Mouse (Mus musculus) frontal cortex, postnatal 36 days (tissue): ENCODE results near the gene Rhox6.
A peak's percentile ranks its signal among the peaks of the same experiment; 100 is the strongest.
"Not testable (repeated sequence)": the region's sequence is repeated elsewhere in the genome, so short reads cannot be mapped to it uniquely, and the experiment has no call there.

Experiments
- DNase-seq, 2 experiments: peaks; one replicate each; pipeline ENCODE4 v3.0.0; 2022; ENCODE audit warnings: low spot score in 2 of 2

Gene Rhox6

DNA sequence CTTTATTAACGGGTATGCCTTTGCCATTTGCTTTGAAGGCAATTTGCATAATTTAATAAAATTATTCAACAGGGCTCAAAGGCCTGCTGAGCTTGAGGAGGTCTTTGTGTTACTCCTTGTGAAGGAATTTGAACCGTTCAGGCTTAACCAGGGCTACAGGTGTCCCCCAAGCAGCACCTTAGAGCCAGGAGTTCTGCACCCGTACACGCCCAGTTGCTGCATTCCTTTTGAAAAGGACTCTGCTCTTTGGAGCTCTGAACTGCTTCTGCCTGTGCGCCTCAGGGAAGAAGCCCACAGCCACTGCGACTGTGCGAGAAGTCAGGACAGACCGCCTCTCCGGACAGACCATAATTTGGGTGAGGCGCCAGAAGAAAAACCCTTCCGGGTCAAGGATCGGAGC is at the start of gene Rhox6:
Gene Rhox6 (plus strand): TSS at position 301 of the 400 bp plus-strand sequence.
- DNase-seq: not testable (repeated sequence)

DNA sequence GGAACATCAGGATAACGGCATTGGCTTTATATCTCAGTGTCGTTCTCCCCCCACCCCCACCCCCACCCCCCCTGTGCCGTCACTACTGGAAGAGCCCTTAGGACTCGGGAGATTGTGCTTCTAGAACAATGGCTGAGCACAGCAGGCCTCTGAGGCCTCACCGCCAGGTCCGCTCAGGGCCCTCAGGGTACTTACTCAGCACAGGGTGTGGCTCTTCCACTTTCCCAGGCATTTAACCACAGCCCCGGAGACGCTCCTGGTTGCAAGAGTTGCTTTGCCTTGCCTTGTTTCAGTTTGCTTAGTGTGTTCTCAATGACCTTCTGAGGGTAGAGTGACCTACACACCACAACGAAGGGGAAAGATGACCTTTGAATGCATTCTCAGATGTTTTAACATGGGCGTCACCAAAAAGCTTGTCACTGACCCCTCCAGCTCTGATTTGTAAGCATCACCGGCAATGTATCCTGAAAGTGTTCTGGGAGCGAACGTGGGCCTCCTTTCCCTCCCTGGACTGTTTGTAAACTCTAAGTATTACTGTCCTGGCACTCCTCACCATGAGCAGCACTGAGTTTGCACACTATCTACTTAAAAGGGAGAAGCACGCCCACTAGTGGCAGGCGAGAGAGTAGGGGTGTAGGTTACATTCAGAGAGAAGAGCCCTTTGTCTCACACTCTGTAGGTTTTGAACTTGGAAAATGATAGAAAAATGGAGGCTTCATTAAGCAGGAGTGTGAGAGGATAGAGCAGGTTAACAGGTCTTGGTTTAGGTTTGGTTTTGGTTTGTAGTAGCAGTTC is 19.2 kb upstream of the Rhox6 start:
- DNase-seq: no peak

DNA sequence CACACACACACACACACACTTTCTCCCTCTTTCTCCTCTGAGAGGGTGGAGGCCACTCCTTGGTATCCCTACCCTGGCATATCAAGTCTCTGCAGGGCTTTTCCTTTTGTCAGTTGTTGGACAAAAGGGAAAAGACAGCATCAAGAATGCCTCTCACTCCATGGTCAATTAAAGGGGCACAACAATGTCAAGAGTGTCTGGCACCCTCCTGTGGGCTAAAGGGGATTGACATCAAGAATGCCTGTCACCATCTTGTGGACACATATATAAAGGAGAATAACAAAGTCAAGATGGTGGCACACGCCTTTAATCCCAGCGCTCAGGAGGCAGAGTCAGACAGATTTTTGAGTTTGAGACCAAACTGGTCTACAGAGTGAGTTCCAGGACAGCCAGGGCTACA is 17.3 kb upstream of the Rhox6 start:
- no peak for DNase-seq

GRCm38 (mm10) chrX:37811179-37811578 is 15.5 kb upstream of the Rhox6 start:
- peak; percentile 6 to 10 for DNase-seq

GRCm38 (mm10) chrX:37815665-37816064 is 11.0 kb upstream of the Rhox6 start:
- DNase-seq: no peak

DNA sequence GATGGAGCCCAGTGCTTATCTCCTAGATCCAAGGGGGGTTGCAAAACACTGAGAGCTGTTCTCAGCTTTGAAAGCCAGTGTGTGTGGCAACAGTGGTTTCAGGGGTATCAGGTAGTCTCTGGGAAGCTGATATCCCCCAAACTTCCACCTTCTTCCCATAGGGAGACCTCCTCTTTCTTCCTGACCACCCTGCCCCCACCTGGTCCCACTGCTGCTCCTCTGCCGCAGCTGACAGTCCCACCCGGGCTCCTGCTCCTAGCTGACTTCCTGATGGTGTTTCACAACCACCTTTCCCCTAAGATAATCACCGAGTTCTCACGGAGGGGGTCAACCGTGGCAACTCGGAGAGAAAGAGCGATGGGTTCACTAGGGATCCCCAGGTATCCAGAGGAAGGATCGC is 4.7 kb downstream of the Rhox6 start, which contains the start of gene Rhox7a:
Gene Rhox7a (plus strand): TSS at position 301 of the 400 bp plus-strand sequence.
- not testable (repeated sequence) for DNase-seq

GRCm38 (mm10) chrX:37871641-37872040 is 44.9 kb downstream of the Rhox6 start:
- DNase-seq: no peak

DNA sequence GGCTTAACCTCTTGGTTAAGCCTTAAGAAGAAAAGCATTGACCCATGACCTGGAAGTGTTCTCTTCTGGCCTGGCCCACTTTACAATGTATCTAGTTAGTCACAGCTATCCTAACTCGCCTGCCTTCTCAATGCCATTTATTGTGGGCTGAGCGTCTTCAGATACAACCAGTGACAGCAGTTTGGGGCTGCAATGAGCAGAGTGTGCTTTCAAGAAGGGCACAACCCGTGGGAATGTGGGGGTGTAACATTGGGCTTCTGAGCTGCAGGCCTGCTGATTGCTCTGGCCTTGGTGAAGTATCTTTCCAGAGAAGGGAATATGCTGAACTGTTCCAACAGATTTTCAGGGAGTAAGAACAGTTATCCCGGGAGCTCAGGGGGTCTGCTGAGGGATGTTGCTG is 52.1 kb downstream of the Rhox6 start, which contains the start of gene Rhox8:
Gene Rhox8 (minus strand): TSS at position 101 of the 400 bp plus-strand sequence.
- no peak for DNase-seq
